Mouse (Mus musculus) stomach, postnatal 0 days (tissue): ENCODE measurements around the gene Gm38392.

Experiments used
- CTCF ChIP-seq: IDR thresholded peaks from 2 replicates; pipeline ENCODE4 v1.5.1; 2016; ENCODE audit warnings: antibody characterized with exemption, low read depth, mild to moderate bottlenecking, moderate library complexity
- EP300 ChIP-seq: optimal IDR thresholded peaks from 2 replicates; pipeline ENCODE3; 2016; ENCODE audit warnings: antibody characterized with exemption

GRCm38 (mm10) chr3:88241045-88241786 lies 45.8 kb downstream of the Gm38392 start:
- TF ChIP-seq CTCF (no peak), EP300 (no peak)
